Mouse (Mus musculus) hindbrain, embryonic 14.5 days (tissue): Measurements from ENCODE around the gene Mknk2. TPM values are rescaled to one million over a fixed set of nuclear protein-coding genes. Genes with fewer than 3 reads are reported as not detected.

Source experiments
- ATAC-seq: fragments of 200-750 bp; cut with Nextera tagmentation; 2 replicates; pipeline ENCODE4 v1.8.0; 2017; ENCODE audit warnings: moderate number of reproducible peaks, mild to moderate bottlenecking, moderate TSS enrichment, moderate library complexity; ENCODE audit not compliant: low FRiP score
- DNase-seq: peaks from one replicate; pipeline ENCODE4 v3.0.0-alpha.2; 2015; ENCODE audit warnings: low spot score
- H3K27ac ChIP-seq: fragments of 300-500 bp; sonication (generic); 2 replicates; pipeline ENCODE4 v1.5.1; 2014; ENCODE audit warnings: mild to moderate bottlenecking, moderate library complexity
- H3K27me3 ChIP-seq: fragments of 300-500 bp; sonication (generic); 2 replicates; pipeline ENCODE4 v1.6.1; 2014; ENCODE audit warnings: mild to moderate bottlenecking, low read length, mixed read lengths; ENCODE audit not compliant: control insufficient read depth, insufficient read depth
- H3K36me3 ChIP-seq: fragments of 300-500 bp; sonication (generic); replicated peaks from 2 replicates; pipeline ENCODE4 v1.6.1; 2014; ENCODE audit not compliant: control insufficient read depth, insufficient read depth
- H3K4me1 ChIP-seq: fragments of 300-500 bp; sonication (generic); replicated peaks from 2 replicates; pipeline ENCODE4 v1.6.1; 2014; ENCODE audit warnings: antibody characterized with exemption, low read length, mixed read lengths; ENCODE audit not compliant: control insufficient read depth, insufficient read depth
- H3K4me2 ChIP-seq: fragments of 300-500 bp; sonication (generic); replicated peaks from 2 replicates; pipeline ENCODE4 v1.6.1; 2014; ENCODE audit warnings: mild to moderate bottlenecking, moderate library complexity
- H3K4me3 ChIP-seq: fragments of 300-500 bp; sonication (generic); replicated peaks from 2 replicates; pipeline ENCODE4 v1.5.1; 2014; ENCODE audit warnings: mild to moderate bottlenecking, low read length
- H3K9ac ChIP-seq: fragments of 300-500 bp; sonication (generic); 2 replicates; pipeline ENCODE4 v1.6.1; 2014
- H3K9me3 ChIP-seq: fragments of 300-500 bp; sonication (generic); 2 replicates; pipeline ENCODE4 v1.6.1; 2016; ENCODE audit warnings: low read length; ENCODE audit not compliant: control insufficient read depth
- WGBS: fragments of 180-500 bp; shearing (Covaris S2); extraction: QIAGEN DNeasy Blood & Tissue Kit; methylation state at CpG from one replicate; pipeline ENCODE4 v1.1.7; 2014; 5-methylcytosine and 5-hydroxymethylcytosine counted together
- polyA plus RNA-seq: library from polyadenylated mRNA; unstranded; fragments of >200 nt; fragmentation: Nextera tagmentation; extraction: Ambion mirVana; gene quantifications from 2 replicates; pipeline ENCODE4 v1.2.1, GENCODE M21; 2014

The Mknk2 gene
- polyA plus RNA-seq, 1 experiment from 2014 or later, result 53.8 TPM

DNA sequence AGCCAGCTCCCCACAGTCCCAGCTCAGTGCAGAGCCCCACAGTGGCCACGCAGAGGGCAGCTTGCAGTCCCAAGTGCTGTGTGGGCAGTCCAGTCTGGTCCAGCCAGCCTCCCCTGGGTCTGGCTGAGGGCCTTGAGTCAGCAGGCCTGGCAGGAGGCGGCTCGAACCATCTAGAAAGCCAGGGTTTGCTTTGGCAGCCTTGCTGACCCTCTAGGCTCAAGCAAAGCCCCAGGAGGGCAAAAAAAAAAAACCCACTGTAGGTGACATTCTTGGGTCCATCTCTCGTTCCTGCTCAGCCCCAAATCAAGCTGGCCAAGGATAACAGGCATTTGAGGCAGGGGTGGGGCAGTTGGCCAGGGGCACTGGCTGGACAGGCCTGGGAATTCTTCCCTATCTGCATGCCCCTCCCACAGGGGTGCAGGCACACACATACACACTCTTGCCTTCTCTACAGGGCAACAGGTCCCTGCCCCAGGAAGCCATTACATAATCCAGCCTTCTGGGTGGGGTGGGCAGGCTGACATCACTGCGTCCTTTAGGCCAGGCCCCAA, 3.7 kb downstream of the Mknk2 start:
- Histone ChIP-seq H3K4me2 (peak overlapping the region; percentile 94), H3K27ac (no peak overlapping the region), H3K4me1 (peaks cover 52% of the 10 kb centered on the region), H3K9ac (peak overlapping the region; percentile 98), H3K36me3 (peaks cover 26% of the 10 kb centered on the region), H3K27me3 (no peaks in the 10 kb centered on the region), H3K4me3 (peak overlapping the region; percentile 95), H3K9me3 (no peaks in the 10 kb centered on the region)
- ATAC-seq (no peak), DNase-seq (no peak)
- WGBS, result 80% methylated on average over 5 of the region's 5 CpGs

DNA sequence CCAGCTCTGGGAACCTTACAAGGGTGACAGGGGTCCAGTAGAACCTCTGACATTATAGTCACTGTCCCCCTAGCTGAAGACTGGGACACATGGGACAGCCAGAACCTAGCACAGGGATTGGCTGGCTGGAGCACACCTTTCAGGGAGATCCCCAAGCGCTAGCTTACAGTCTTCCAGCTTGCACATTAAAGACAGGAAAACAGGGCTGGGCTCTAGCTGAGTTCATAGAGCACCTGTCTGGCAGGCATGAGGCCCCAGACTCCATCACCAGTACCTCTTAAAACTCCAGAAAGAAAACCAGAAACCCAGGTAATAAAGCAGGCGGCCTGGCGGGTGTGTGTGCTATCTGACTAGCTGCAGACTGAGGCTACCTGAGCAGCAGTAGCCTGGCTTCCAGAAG, 4.2 kb downstream of the Mknk2 start:
- DNase-seq, result no peak
- peak overlapping the region; percentile 98 for H3K9ac ChIP-seq
- no peak for ATAC-seq
- H3K4me2 ChIP-seq, result peak overlapping the region; percentile 94
- no peaks in the 10 kb centered on the region for H3K9me3 ChIP-seq
- H3K36me3 ChIP-seq, result peaks cover 32% of the 10 kb centered on the region
- H3K4me1 ChIP-seq, result peaks cover 47% of the 10 kb centered on the region
- H3K27me3 ChIP-seq, result no peaks in the 10 kb centered on the region
- 100% methylated on average over 3 of the region's 3 CpGs for WGBS
- H3K4me3 ChIP-seq, result peak overlapping the region; percentile 95
- H3K27ac ChIP-seq, result no peak overlapping the region

DNA sequence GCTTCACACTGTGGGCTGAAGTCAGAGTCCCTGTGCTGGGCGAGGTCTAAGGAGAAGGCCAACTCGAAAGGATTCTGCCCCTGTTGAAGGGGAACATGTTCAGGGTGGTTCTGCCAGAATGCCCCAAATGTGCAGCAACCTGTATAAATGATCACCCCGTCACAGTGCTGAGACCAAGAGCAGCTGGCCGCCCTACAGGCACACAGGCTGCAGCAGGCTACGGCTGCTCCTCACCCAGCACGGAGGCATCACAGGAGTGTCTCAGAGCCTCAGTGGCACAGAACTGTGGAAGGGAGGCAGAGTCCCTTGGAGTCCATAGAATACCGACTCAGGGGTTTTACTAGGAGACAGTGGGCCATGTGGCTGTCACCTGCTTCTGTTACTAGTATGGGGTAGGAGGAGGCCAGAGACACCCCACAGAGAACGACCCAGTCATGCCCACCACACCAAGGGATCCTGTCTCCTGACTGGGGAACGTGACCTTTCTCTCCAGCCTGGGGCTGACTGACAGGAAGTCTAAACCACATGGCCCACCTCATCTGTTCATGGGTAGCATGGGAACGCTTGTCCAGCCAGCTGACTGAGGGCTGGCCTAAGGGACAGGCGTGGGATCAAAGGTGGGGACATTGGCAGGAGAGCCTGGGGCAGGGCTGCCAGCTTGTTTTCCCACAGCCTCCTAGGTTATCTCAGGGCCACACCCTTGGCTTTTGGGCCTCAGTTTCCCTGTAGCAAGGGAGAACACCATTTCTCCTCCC, 5.8 kb downstream of the Mknk2 start:
- DNase-seq (no peak), ATAC-seq (no peak)
- no peak overlapping the region for H3K4me2 ChIP-seq
- no peak overlapping the region for H3K9ac ChIP-seq
- WGBS, result 79% methylated on average over 11 of the region's 11 CpGs
- H3K27ac ChIP-seq, result no peak overlapping the region
- H3K4me3 ChIP-seq, result no peak overlapping the region
- H3K4me1 ChIP-seq, result peaks cover 32% of the 10 kb centered on the region
- no peaks in the 10 kb centered on the region for H3K9me3 ChIP-seq
- H3K36me3 ChIP-seq, result peaks cover 48% of the 10 kb centered on the region
- H3K27me3 ChIP-seq, result no peaks in the 10 kb centered on the region

DNA sequence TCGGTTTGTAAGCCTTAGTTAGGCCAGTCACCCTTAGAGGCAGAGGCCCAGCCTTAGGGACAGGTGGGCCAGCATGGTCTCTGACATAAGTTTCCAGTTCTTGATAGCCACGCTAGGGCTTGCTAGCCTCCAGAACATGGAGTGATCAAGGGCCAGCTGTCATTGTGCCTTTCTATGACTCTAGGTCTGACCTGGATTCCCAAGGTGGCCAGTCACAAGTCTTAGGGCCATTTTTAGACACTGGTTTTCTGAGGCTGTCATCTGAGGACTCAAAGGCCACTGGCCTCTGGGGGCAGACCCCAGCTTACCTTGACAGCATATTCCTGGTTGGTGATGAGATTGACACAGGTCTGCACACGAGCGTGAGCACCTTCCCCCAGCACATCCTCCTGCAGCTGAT, 6.7 kb downstream of the Mknk2 start:
- no peak overlapping the region; the same call in 1 of the 2 replicates for H3K9ac ChIP-seq
- peaks cover 56% of the 10 kb centered on the region for H3K36me3 ChIP-seq
- H3K4me1 ChIP-seq, result peaks cover 28% of the 10 kb centered on the region
- H3K4me2 ChIP-seq, result no peak overlapping the region
- H3K27ac ChIP-seq, result no peak overlapping the region
- no peaks in the 10 kb centered on the region for H3K9me3 ChIP-seq
- 91% methylated on average over 4 of the region's 4 CpGs for WGBS
- H3K4me3 ChIP-seq, result no peak overlapping the region
- DNase-seq, result no peak
- ATAC-seq, result no peak
- H3K27me3 ChIP-seq, result no peaks in the 10 kb centered on the region

DNA sequence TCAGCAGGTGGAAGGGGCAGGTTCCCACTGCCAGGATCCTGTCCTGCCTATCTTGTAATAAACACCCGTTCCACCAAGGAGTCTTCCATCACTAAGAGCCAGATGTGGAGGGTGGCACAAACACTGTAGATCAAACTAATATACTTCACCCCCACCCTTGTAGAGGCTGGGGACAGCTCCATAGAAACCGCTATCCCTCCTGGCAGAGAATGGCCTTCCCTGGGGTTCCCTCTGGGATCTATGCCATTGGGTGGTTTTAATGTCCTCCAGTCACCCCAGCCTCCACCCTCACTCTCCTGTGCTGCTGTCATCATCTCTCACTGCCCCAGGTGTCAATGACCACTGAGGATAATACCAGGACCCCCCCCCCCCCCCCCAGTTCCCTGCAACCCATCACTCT, 7.4 kb downstream of the Mknk2 start:
- ATAC-seq, result no peak
- WGBS, result 86% methylated on average over 2 of the region's 2 CpGs
- no peak overlapping the region for H3K9ac ChIP-seq
- H3K9me3 ChIP-seq, result no peaks in the 10 kb centered on the region
- no peak overlapping the region for H3K27ac ChIP-seq
- DNase-seq, result no peak
- no peak overlapping the region for H3K4me2 ChIP-seq
- H3K4me1 ChIP-seq, result peaks cover 28% of the 10 kb centered on the region
- H3K36me3 ChIP-seq, result peaks cover 62% of the 10 kb centered on the region
- no peaks in the 10 kb centered on the region for H3K27me3 ChIP-seq
- no peak overlapping the region for H3K4me3 ChIP-seq

DNA sequence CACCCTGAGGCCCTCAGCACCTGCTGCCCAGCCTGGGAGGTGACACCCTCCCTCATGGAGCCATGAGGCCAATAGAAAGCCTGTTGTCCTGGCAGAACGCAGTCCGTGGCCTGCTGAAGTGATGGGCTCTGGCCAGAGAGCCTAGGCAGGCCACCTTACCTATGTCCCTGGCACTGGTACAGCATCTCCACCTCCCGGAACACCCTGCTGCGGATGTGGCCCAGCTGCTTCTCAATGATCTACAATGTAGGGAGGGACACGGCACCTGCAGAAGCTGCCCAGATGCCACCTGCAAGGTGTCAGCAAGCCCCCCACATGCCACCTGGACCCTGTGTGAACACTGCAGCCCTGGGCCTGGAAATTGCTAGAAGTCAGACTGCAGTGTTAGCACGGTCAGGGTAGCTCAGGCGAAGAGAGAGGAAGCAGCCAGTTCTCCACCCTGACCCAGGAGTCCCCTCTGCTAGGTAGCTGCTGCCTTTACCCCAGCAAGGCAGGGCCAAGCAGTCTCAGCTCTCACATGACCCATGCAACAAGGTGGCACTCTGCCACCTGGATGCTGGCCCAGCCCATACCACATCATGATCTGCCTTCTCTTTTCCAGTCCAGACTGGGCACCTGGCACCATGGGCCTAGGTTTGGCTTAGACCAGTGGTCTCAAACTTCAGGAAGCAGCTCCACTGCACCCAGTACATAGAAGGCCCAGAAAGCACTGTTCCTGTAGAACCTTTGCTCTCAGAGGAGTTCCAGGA, 8.0 kb downstream of the Mknk2 start:
- 97% methylated on average over 7 of the region's 7 CpGs for WGBS
- no peak for ATAC-seq
- DNase-seq, result no peak
- H3K4me3 ChIP-seq, result no peak overlapping the region
- no peaks in the 10 kb centered on the region for H3K27me3 ChIP-seq
- H3K9me3 ChIP-seq, result no peaks in the 10 kb centered on the region
- no peak overlapping the region for H3K4me2 ChIP-seq
- H3K36me3 ChIP-seq, result peaks cover 66% of the 10 kb centered on the region
- H3K27ac ChIP-seq, result no peak overlapping the region
- H3K9ac ChIP-seq, result no peak overlapping the region
- H3K4me1 ChIP-seq, result peaks cover 24% of the 10 kb centered on the region

DNA sequence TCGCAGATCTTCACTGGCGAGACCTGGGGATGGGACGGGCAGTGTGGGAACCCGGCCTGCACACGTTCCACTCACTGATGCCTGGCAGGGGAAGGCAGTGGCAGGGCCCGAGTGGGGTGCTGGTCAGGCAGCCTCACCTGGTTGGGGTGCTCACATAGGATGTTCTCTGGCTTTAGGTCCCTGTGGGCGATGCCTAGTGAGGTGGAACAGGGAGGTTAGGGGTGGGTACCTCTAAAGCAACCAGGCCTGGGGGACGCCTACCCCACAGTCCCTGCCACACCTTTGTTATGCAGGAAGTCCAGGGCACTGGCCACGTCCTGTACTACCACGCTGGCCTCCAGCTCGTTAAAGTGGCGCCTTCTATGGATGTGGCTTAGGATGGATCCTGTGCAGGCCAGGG, 8.9 kb downstream of the Mknk2 start:
- H3K36me3 ChIP-seq, result peaks cover 66% of the 10 kb centered on the region
- no peak for DNase-seq
- no peak for ATAC-seq
- no peak overlapping the region for H3K4me2 ChIP-seq
- H3K9ac ChIP-seq, result no peak overlapping the region
- no peak overlapping the region for H3K27ac ChIP-seq
- no peak overlapping the region for H3K4me3 ChIP-seq
- H3K27me3 ChIP-seq, result no peaks in the 10 kb centered on the region
- WGBS, result 93% methylated on average over 12 of the region's 12 CpGs
- peaks cover 15% of the 10 kb centered on the region for H3K4me1 ChIP-seq
- no peaks in the 10 kb centered on the region for H3K9me3 ChIP-seq

DNA sequence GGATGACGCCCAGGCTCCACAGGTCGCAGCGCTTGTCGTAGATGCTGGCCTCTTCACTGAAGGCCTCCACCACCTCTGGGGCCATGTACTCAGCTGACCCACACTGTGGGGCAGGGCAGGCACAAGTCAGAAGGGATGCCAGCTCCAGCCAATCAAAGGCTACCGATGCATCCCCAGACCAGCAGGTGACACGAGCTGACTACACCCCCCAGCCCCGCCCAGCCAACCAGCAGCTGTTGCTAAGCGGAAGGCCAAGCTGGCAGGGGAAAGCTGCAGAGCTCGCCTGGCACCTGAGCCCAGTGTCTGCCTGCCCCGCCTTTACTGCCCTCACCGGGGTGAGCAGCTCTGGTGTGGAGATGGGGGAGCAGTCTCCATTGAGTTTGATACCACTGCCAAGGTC, 9.3 kb downstream of the Mknk2 start:
- WGBS, result 78% methylated on average over 11 of the region's 11 CpGs
- no peak for DNase-seq
- Histone ChIP-seq H3K9ac (no peak overlapping the region), H3K9me3 (no peaks in the 10 kb centered on the region), H3K27me3 (no peaks in the 10 kb centered on the region), H3K4me3 (no peak overlapping the region), H3K4me2 (no peak overlapping the region), H3K27ac (no peak overlapping the region), H3K36me3 (peaks cover 66% of the 10 kb centered on the region), H3K4me1 (peaks cover 11% of the 10 kb centered on the region)
- no peak for ATAC-seq

DNA sequence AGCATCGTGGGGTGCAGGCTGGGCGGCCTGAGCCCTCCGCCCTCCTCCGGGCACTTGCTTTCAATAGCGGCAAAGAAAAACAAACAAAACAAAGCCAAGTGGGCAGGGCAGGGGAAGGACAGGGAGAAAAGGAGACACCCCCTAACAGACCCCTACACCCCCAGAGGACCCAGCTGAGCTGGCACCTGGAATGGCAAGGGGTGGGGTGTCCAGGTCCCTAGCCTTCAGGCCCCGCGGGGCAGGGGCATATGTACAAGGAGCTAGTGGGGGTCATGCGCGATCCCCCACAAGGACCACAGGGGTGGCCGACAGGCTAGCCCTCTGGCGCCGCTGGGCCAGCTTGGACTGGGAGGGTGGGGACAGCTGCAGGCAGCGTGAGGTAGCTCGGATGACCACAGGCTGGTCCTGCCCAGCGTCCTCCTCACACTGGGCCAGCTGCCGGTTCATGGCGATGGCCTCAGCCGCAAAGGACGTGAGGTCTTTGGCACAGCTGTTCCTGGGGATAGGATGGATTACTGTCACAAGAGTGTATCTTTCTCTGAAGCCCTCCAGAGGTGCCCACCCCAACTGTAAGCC, 11.0 kb downstream of the Mknk2 start:
- H3K36me3 ChIP-seq, result peaks cover 66% of the 10 kb centered on the region
- no peak overlapping the region for H3K4me2 ChIP-seq
- no peaks in the 10 kb centered on the region; the same call in 1 of the 2 replicates for H3K4me1 ChIP-seq
- ATAC-seq (no peak), DNase-seq (no peak)
- H3K9ac ChIP-seq, result no peak overlapping the region
- WGBS, result 85% methylated on average over 19 of the region's 19 CpGs
- no peak overlapping the region for H3K27ac ChIP-seq
- H3K9me3 ChIP-seq, result no peaks in the 10 kb centered on the region
- H3K27me3 ChIP-seq, result no peaks in the 10 kb centered on the region
- H3K4me3 ChIP-seq, result no peak overlapping the region
